Mouse (Mus musculus) hindbrain, embryonic 11.5 days (tissue): ENCODE data around the gene Nicn1. TPM values are rescaled to one million over a fixed set of nuclear protein-coding genes. Genes with fewer than 3 reads are reported as not detected.
A peak's percentile ranks its signal among the peaks of the same experiment; 100 is the strongest.

Experiments
- ATAC-seq: fragments of 200-750 bp; cut with Nextera tagmentation; 2 replicates; pipeline ENCODE4 v1.8.0; 2017; ENCODE audit warnings: mild to moderate bottlenecking, moderate TSS enrichment, moderate library complexity; ENCODE audit not compliant: low FRiP score
- DNase-seq: peaks from one replicate; pipeline ENCODE4 v3.0.0-alpha.2; 2015; ENCODE audit warnings: low spot score
- H3K27ac ChIP-seq: fragments of 300-500 bp; sonication (generic); 2 replicates; pipeline ENCODE4 v1.5.1; 2014; ENCODE audit warnings: mild to moderate bottlenecking, low read depth, low read length
- H3K27me3 ChIP-seq: fragments of 300-500 bp; sonication (generic); 2 replicates; pipeline ENCODE4 v1.6.1; 2014; ENCODE audit warnings: mild to moderate bottlenecking, low read length, moderate library complexity, mixed read lengths; ENCODE audit not compliant: control insufficient read depth, insufficient read depth
- H3K36me3 ChIP-seq: fragments of 300-500 bp; sonication (generic); 2 replicates; pipeline ENCODE4 v1.6.1; 2014; ENCODE audit warnings: mild to moderate bottlenecking, low read length, moderate library complexity, mixed read lengths; ENCODE audit not compliant: control insufficient read depth, insufficient read depth
- H3K4me1 ChIP-seq: fragments of 300-500 bp; sonication (generic); replicated peaks from 2 replicates; pipeline ENCODE4 v1.6.1; 2014; ENCODE audit warnings: low read length, mixed read lengths; ENCODE audit not compliant: control insufficient read depth, insufficient read depth
- H3K4me2 ChIP-seq: fragments of 300-500 bp; sonication (generic); replicated peaks from 2 replicates; pipeline ENCODE4 v1.6.1; 2014; ENCODE audit warnings: mild to moderate bottlenecking, low read depth, low read length
- H3K4me3 ChIP-seq: fragments of 300-500 bp; sonication (generic); 2 replicates; pipeline ENCODE4 v1.5.1; 2014; ENCODE audit warnings: low read depth, low read length
- H3K9ac ChIP-seq: fragments of 300-500 bp; sonication (generic); 2 replicates; pipeline ENCODE4 v1.6.1; 2014; ENCODE audit warnings: low read depth, low read length
- H3K9me3 ChIP-seq: fragments of 300-500 bp; sonication (generic); 2 replicates; pipeline ENCODE4 v1.6.1; 2016; ENCODE audit warnings: low read length; ENCODE audit not compliant: control insufficient read depth
- WGBS: fragments of 180-500 bp; shearing (Covaris S2); extraction: QIAGEN DNeasy Blood & Tissue Kit; methylation state at CpG from one replicate; pipeline ENCODE4 v1.1.7; 2014; 5-methylcytosine and 5-hydroxymethylcytosine counted together
- polyA plus RNA-seq: library from polyadenylated mRNA; unstranded; fragments of >200 nt; fragmentation: Nextera tagmentation; extraction: Ambion mirVana; gene quantifications from 2 replicates; pipeline ENCODE4 v1.2.1, GENCODE M21; 2014

The Nicn1 gene
- polyA plus RNA-seq, 1 experiment from 2014 or later, result 66.4 TPM

DNA sequence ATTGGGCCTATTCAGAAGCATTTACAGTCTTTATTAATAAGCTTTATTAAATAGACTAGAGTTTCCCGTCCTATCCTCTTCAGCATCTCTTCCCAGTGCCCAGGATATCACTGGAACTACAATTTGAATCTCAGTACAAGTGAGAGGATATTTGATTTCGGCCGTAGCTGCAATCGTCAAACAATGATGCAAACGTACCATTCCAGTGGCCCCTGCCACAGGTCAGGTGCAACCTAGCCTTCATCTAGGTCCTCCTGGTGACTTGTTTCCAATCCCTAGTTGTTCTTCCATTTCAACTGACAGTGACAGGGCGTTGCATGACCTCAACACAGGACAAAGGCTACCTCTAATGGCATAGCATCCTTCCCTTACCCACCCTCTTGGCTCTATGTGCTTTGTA lies 544 bp downstream of the Nicn1 start:
- ATAC-seq, result peak; percentile 4; the same call in 1 of the 2 replicates

GRCm38 (mm10) chr9:108296453-108297355 lies 6.5 kb downstream of the Nicn1 start, which contains the start of gene Amt:
Amt (plus strand) TSS chr9:108296853.
- peak; percentile 85 for ATAC-seq

More for the DNA sequence above, 544 bp downstream of the Nicn1 start:
- no peaks in the 10 kb centered on the region for H3K9me3 ChIP-seq
- peak overlapping the region; percentile 43 for H3K4me2 ChIP-seq
- 0 out of 2 replicates have a peak, but pooled peaks cover 2% of the 10 kb centered on the region for H3K4me1 ChIP-seq
- peak overlapping the region; percentile 46 for H3K4me3 ChIP-seq
- no peak overlapping the region for H3K27ac ChIP-seq
- H3K36me3 ChIP-seq, result no peaks in the 10 kb centered on the region
- 56% methylated on average over 6 of the region's 6 CpGs for WGBS
- peak; percentile 22 for DNase-seq
- no peaks in the 10 kb centered on the region for H3K27me3 ChIP-seq
- H3K9ac ChIP-seq, result peak overlapping the region; percentile 53

GRCm38 (mm10) chr9:108301853-108302252 lies 11.6 kb downstream of the Nicn1 start:
- Histone ChIP-seq H3K36me3 (no peaks in the 10 kb centered on the region), H3K4me2 (no peak overlapping the region), H3K4me3 (no peak overlapping the region), H3K4me1 (peaks cover 6% of the 10 kb centered on the region; the same call in 1 of the 2 replicates), H3K27ac (no peak overlapping the region), H3K9me3 (no peaks in the 10 kb centered on the region), H3K9ac (no peak overlapping the region), H3K27me3 (no peaks in the 10 kb centered on the region)
- no peak for DNase-seq
- ATAC-seq, result no peak
- whole genome bisulfite sequencing, result 88% methylated on average over 3 of the region's 3 CpGs

More at GRCm38 (mm10) chr9:108296453-108297355, 6.5 kb downstream of the Nicn1 start, which contains the start of gene Amt:
- Histone ChIP-seq H3K36me3 (no peaks in the 10 kb centered on the region), H3K9me3 (no peaks in the 10 kb centered on the region), H3K4me2 (peak within 1 kb of the TSS; percentile 43), H3K27me3 (no peaks in the 10 kb centered on the region), H3K27ac (peak within 1 kb of the TSS; percentile 43; the same call in 1 of the 2 replicates), H3K9ac (peak within 1 kb of the TSS; percentile 51), H3K4me1 (peaks cover 8% of the 10 kb centered on the region; the same call in 1 of the 2 replicates), H3K4me3 (peak within 1 kb of the TSS; percentile 27)
- peak; percentile 77 for DNase-seq
- WGBS, result 23% methylated on average over 18 of the region's 18 CpGs

DNA sequence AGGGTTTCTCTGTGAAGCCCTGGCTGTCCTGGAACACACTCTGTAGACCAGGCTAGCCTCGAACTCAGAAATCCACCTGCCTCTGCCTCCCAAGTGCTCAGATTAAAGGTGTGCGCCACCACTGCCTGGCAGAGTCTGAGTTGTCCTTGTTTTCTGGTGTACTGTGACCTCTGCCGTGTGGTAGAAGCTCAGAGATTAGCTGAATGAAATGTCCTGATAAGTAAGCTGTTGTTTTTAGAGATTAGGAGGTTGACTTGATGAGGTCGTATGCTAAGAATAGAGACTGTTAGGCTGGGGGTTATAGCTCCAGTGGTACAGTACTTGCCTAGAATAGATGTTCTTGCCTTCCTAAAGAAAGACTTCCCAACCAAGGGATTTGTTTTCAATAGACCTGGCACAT lies 14.5 kb downstream of the Nicn1 start:
- H3K4me2 ChIP-seq, result peak overlapping the region; percentile 88; the same call in 1 of the 2 replicates

GRCm38 (mm10) chr9:108305170-108305569 lies 14.9 kb downstream of the Nicn1 start:
- Histone ChIP-seq H3K4me3 (peak overlapping the region; percentile 88), H3K27ac (peak overlapping the region; percentile 100), H3K9ac (peak overlapping the region; percentile 68), H3K4me2 (peak overlapping the region; percentile 88), H3K9me3 (no peaks in the 10 kb centered on the region), H3K27me3 (no peaks in the 10 kb centered on the region), H3K36me3 (no peaks in the 10 kb centered on the region), H3K4me1 (peaks cover 4% of the 10 kb centered on the region; the same call in 1 of the 2 replicates)
- no peak; the same call in 1 of the 2 replicates for ATAC-seq
- 7% methylated on average over 1 of the region's 1 CpGs for whole genome bisulfite sequencing
- DNase-seq, result no peak

More for the DNA sequence above, 14.5 kb downstream of the Nicn1 start:
- Histone ChIP-seq H3K4me1 (peaks cover 4% of the 10 kb centered on the region; the same call in 1 of the 2 replicates), H3K9ac (peak overlapping the region; percentile 68), H3K36me3 (no peaks in the 10 kb centered on the region), H3K27me3 (no peaks in the 10 kb centered on the region), H3K27ac (no peak overlapping the region), H3K9me3 (no peaks in the 10 kb centered on the region), H3K4me3 (peak overlapping the region; percentile 88)
- WGBS, result 90% methylated on average over 4 of the region's 4 CpGs
- ATAC-seq, result no peak
- DNase-seq, result no peak

- Histone ChIP-seq H3K27me3 (no peaks in the 10 kb centered on the region), H3K4me3 (peak within 1 kb of the TSS; percentile 88), H3K36me3 (no peaks in the 10 kb centered on the region), H3K4me2 (peak within 1 kb of the TSS; percentile 88), H3K9ac (peak within 1 kb of the TSS; percentile 93), H3K27ac (peak within 1 kb of the TSS; percentile 100), H3K4me1 (peaks cover 4% of the 10 kb centered on the region; the same call in 1 of the 2 replicates), H3K9me3 (no peaks in the 10 kb centered on the region)
- WGBS, result 2% methylated on average over 79 of the region's 81 CpGs
- ATAC-seq, result peak; percentile 98
- DNase-seq, result peak; percentile 99
Measured at GRCm38 (mm10) chr9:108305629-108306520, 15.6 kb downstream of the Nicn1 start, which contains the start of the genes Rhoa and Tcta. Rhoa (plus strand) TSS chr9:108306129. Tcta (minus strand) TSS chr9:108306160.

GRCm38 (mm10) chr9:108306571-108306980 lies 16.3 kb downstream of the Nicn1 start:
- under 1% methylated on average over 21 of the region's 51 CpGs for WGBS
- peak; percentile 78 for ATAC-seq

More at GRCm38 (mm10) chr9:108306571-108306980, 16.3 kb downstream of the Nicn1 start:
- H3K4me2 ChIP-seq, result peak overlapping the region; percentile 39
- H3K9ac ChIP-seq, result peak overlapping the region; percentile 93
- H3K36me3 ChIP-seq, result no peaks in the 10 kb centered on the region
- peaks cover 4% of the 10 kb centered on the region; the same call in 1 of the 2 replicates for H3K4me1 ChIP-seq
- DNase-seq, result peak; percentile 84
- peak overlapping the region; percentile 88 for H3K4me3 ChIP-seq
- peak overlapping the region; percentile 100 for H3K27ac ChIP-seq
- no peaks in the 10 kb centered on the region for H3K9me3 ChIP-seq
- no peaks in the 10 kb centered on the region for H3K27me3 ChIP-seq
